Mouse (Mus musculus) kidney, adult 18-20 months (tissue): ENCODE measurements around the gene Ulk4.

ENCODE experiments used
- DNase-seq: peaks from one replicate; pipeline ENCODE4 v3.0.0; 2021

The Ulk4 gene

GRCm38 (mm10) chr9:121092568-121092967 is 184.4 kb downstream of the Ulk4 start:
- no peak for DNase-seq

GRCm38 (mm10) chr9:121091016-121091735 is 185.8 kb downstream of the Ulk4 start:
- no peak for DNase-seq

- DNase-seq: peak; percentile 51
Observed at GRCm38 (mm10) chr9:121087661-121088060, 189.3 kb downstream of the Ulk4 start.

GRCm38 (mm10) chr9:121084191-121084590 is 192.8 kb downstream of the Ulk4 start:
- no peak for DNase-seq

- DNase-seq: no peak
Observed at GRCm38 (mm10) chr9:121080834-121081233, 196.2 kb downstream of the Ulk4 start.

- no peak for DNase-seq
Observed at GRCm38 (mm10) chr9:121080413-121080812, 196.6 kb downstream of the Ulk4 start.

GRCm38 (mm10) chr9:121079388-121080088 is 197.5 kb downstream of the Ulk4 start:
- DNase-seq: no peak

- DNase-seq: peak; percentile 48
Observed at GRCm38 (mm10) chr9:121076291-121076690, 200.7 kb downstream of the Ulk4 start.

- no peak for DNase-seq
Observed at GRCm38 (mm10) chr9:121075246-121075645, 201.8 kb downstream of the Ulk4 start.

GRCm38 (mm10) chr9:121074726-121075125 is 202.3 kb downstream of the Ulk4 start:
- no peak for DNase-seq

- no peak for DNase-seq
Observed at GRCm38 (mm10) chr9:121072127-121072757, 204.8 kb downstream of the Ulk4 start.

- no peak for DNase-seq
Observed at GRCm38 (mm10) chr9:121071461-121072126, 205.4 kb downstream of the Ulk4 start.

- DNase-seq: no peak
Observed at GRCm38 (mm10) chr9:121071050-121071449, 205.9 kb downstream of the Ulk4 start.

- DNase-seq: no peak
Observed at GRCm38 (mm10) chr9:121068115-121068514, 208.9 kb downstream of the Ulk4 start.

- no peak for DNase-seq
Observed at GRCm38 (mm10) chr9:121067043-121067442, 210.0 kb downstream of the Ulk4 start.

GRCm38 (mm10) chr9:121065383-121065978 is 211.5 kb downstream of the Ulk4 start:
- no peak for DNase-seq

- DNase-seq: no peak
Observed at GRCm38 (mm10) chr9:121064606-121065355, 212.2 kb downstream of the Ulk4 start.

- no peak for DNase-seq
Observed at GRCm38 (mm10) chr9:121062671-121063070, 214.3 kb downstream of the Ulk4 start.

- DNase-seq: no peak
Observed at GRCm38 (mm10) chr9:121061820-121062623, 215.0 kb downstream of the Ulk4 start.

- no peak for DNase-seq
Observed at GRCm38 (mm10) chr9:121060331-121060730, 216.7 kb downstream of the Ulk4 start.

GRCm38 (mm10) chr9:121059286-121059685 is 217.7 kb downstream of the Ulk4 start:
- DNase-seq: peak; percentile 19
